Mouse (Mus musculus) lung, embryonic 14.5 days (tissue): ENCODE results near the gene Pgap3. TPM values are rescaled to one million over a fixed set of nuclear protein-coding genes. Genes with fewer than 3 reads are reported as not detected.

ENCODE experiments used
- ATAC-seq: fragments of 200-750 bp; cut with Nextera tagmentation; 2 replicates; pipeline ENCODE4 v1.8.0; 2017; ENCODE audit warnings: mild to moderate bottlenecking, moderate TSS enrichment, moderate library complexity; ENCODE audit not compliant: insufficient read depth
- DNase-seq: peaks from one replicate; pipeline ENCODE4 v3.0.0-alpha.2; 2015
- H3K27ac ChIP-seq: fragments of 300-500 bp; sonication (generic); 2 replicates; pipeline ENCODE4 v1.5.1; 2014; ENCODE audit warnings: low read depth, mild to moderate bottlenecking, moderate library complexity
- H3K27me3 ChIP-seq: fragments of 300-500 bp; sonication (generic); 2 replicates; pipeline ENCODE4 v1.6.1; 2014; ENCODE audit warnings: low read length, control low read depth; ENCODE audit not compliant: insufficient read depth
- H3K36me3 ChIP-seq: fragments of 300-500 bp; sonication (generic); 2 replicates; pipeline ENCODE4 v1.6.1; 2014; ENCODE audit warnings: control low read depth; ENCODE audit not compliant: insufficient read depth
- H3K4me1 ChIP-seq: fragments of 300-500 bp; sonication (generic); 2 replicates; pipeline ENCODE4 v1.6.1; 2014; ENCODE audit warnings: antibody characterized with exemption, control low read depth; ENCODE audit not compliant: insufficient read depth
- H3K4me2 ChIP-seq: fragments of 300-500 bp; sonication (generic); 2 replicates; pipeline ENCODE4 v1.6.1; 2014; ENCODE audit warnings: mild to moderate bottlenecking
- H3K4me3 ChIP-seq: fragments of 300-500 bp; sonication (generic); 2 replicates; pipeline ENCODE4 v1.5.1; 2014; ENCODE audit warnings: low read depth, low read length
- H3K9ac ChIP-seq: fragments of 300-500 bp; sonication (generic); 2 replicates; pipeline ENCODE4 v1.6.1; 2014
- H3K9me3 ChIP-seq: fragments of 300-500 bp; sonication (generic); 2 replicates; pipeline ENCODE4 v1.6.1; 2016; ENCODE audit warnings: low read depth, low read length, control low read depth
- CTCF ChIP-seq: IDR thresholded peaks from 2 replicates; pipeline ENCODE4 v1.5.1; 2016; ENCODE audit warnings: antibody characterized with exemption, low read depth
- WGBS: fragments of 180-500 bp; shearing (Covaris S2); extraction: QIAGEN DNeasy Blood & Tissue Kit; methylation state at CpG from one replicate; pipeline ENCODE4 v1.1.7; 2014; 5-methylcytosine and 5-hydroxymethylcytosine counted together
- polyA plus RNA-seq: library from polyadenylated mRNA; unstranded; fragments of >200 nt; fragmentation: Nextera tagmentation; extraction: Ambion mirVana; gene quantifications from 2 replicates; pipeline ENCODE4 v1.2.1, GENCODE M21; 2014

The Pgap3 gene
- polyA plus RNA-seq, 1 experiment from 2014 or later = 11.6 TPM

GRCm38 (mm10) chr11:98367863-98368186, 32.5 kb downstream of the Pgap3 start:
- no peak for TF ChIP-seq CTCF
- Histone ChIP-seq H3K4me3 (no peak overlapping the region), H3K27me3 (no peaks in the 10 kb centered on the region), H3K4me1 (no peaks in the 10 kb centered on the region), H3K9me3 (no peaks in the 10 kb centered on the region), H3K27ac (no peak overlapping the region), H3K9ac (no peak overlapping the region), H3K4me2 (no peak overlapping the region), H3K36me3 (peaks cover under 1% of the 10 kb centered on the region; the same call in 1 of the 2 replicates)
- DNase-seq (no peak), ATAC-seq (no peak)
- WGBS = 73% methylated on average over 7 of the region's 7 CpGs

GRCm38 (mm10) chr11:98367171-98367862, 33.0 kb downstream of the Pgap3 start:
- H3K36me3 ChIP-seq = no peaks in the 10 kb centered on the region; the same call in 1 of the 2 replicates
- no peak for ATAC-seq
- TF ChIP-seq CTCF = no peak
- no peak overlapping the region for H3K9ac ChIP-seq
- no peaks in the 10 kb centered on the region for H3K27me3 ChIP-seq
- no peaks in the 10 kb centered on the region for H3K4me1 ChIP-seq
- H3K4me3 ChIP-seq = no peak overlapping the region
- 76% methylated on average over 10 of the region's 10 CpGs for WGBS
- no peaks in the 10 kb centered on the region for H3K9me3 ChIP-seq
- DNase-seq = no peak
- no peak overlapping the region for H3K27ac ChIP-seq
- H3K4me2 ChIP-seq = no peak overlapping the region

GRCm38 (mm10) chr11:98366290-98366689, 34.0 kb downstream of the Pgap3 start:
- WGBS = 61% methylated on average over 10 of the region's 10 CpGs
- no peak for ATAC-seq
- Histone ChIP-seq H3K36me3 (no peaks in the 10 kb centered on the region; the same call in 1 of the 2 replicates), H3K9me3 (no peaks in the 10 kb centered on the region), H3K4me1 (no peaks in the 10 kb centered on the region), H3K9ac (no peak overlapping the region), H3K27ac (no peak overlapping the region), H3K4me2 (no peak overlapping the region), H3K4me3 (no peak overlapping the region), H3K27me3 (no peaks in the 10 kb centered on the region)
- no peak for TF ChIP-seq CTCF
- no peak for DNase-seq

GRCm38 (mm10) chr11:98364410-98364809, 35.9 kb downstream of the Pgap3 start:
- Histone ChIP-seq H3K27me3 (no peaks in the 10 kb centered on the region), H3K4me1 (0 out of 2 replicates have a peak, but pooled peaks cover 2% of the 10 kb centered on the region), H3K27ac (peak overlapping the region; percentile 33; the same call in 1 of the 2 replicates), H3K9ac (no peak overlapping the region), H3K9me3 (no peaks in the 10 kb centered on the region), H3K36me3 (no peaks in the 10 kb centered on the region; the same call in 1 of the 2 replicates), H3K4me3 (no peak overlapping the region), H3K4me2 (0 out of 2 replicates have a peak overlapping the region, but pooled peaks have one; percentile 22)
- no peak for TF ChIP-seq CTCF
- ATAC-seq = no peak
- 80% methylated on average over 5 of the region's 5 CpGs for WGBS
- no peak for DNase-seq

- WGBS = 57% methylated on average over 5 of the region's 5 CpGs
- no peak for TF ChIP-seq CTCF
Observed at GRCm38 (mm10) chr11:98363817-98364216, 36.5 kb downstream of the Pgap3 start.

GRCm38 (mm10) chr11:98360866-98361521, 39.3 kb downstream of the Pgap3 start:
- peak overlapping the region; percentile 20; the same call in 1 of the 2 replicates for H3K9ac ChIP-seq
- 70% methylated on average over 9 of the region's 9 CpGs for WGBS
- no peaks in the 10 kb centered on the region for H3K36me3 ChIP-seq
- ATAC-seq = no peak
- peaks cover 18% of the 10 kb centered on the region for H3K4me1 ChIP-seq
- DNase-seq = no peak
- no peak overlapping the region for H3K4me2 ChIP-seq
- no peak for TF ChIP-seq CTCF
- H3K9me3 ChIP-seq = no peaks in the 10 kb centered on the region
- no peak overlapping the region for H3K4me3 ChIP-seq
- H3K27me3 ChIP-seq = no peaks in the 10 kb centered on the region
- H3K27ac ChIP-seq = no peak overlapping the region

More at GRCm38 (mm10) chr11:98363817-98364216, 36.5 kb downstream of the Pgap3 start:
- Histone ChIP-seq H3K4me1 (0 out of 2 replicates have a peak, but pooled peaks cover 7% of the 10 kb centered on the region), H3K9ac (no peak overlapping the region), H3K27me3 (no peaks in the 10 kb centered on the region), H3K4me2 (0 out of 2 replicates have a peak overlapping the region, but pooled peaks have one; percentile 22), H3K36me3 (no peaks in the 10 kb centered on the region; the same call in 1 of the 2 replicates), H3K27ac (no peak overlapping the region), H3K9me3 (no peaks in the 10 kb centered on the region), H3K4me3 (no peak overlapping the region)
- ATAC-seq = no peak
- DNase-seq = no peak
